Mouse (Mus musculus): ENCODE results near the gene Rab20. TPM values are rescaled to one million over a fixed set of nuclear protein-coding genes. Genes with fewer than 3 reads are reported as not detected.
"Not testable (repeated sequence)": the region's sequence is repeated elsewhere in the genome, so short reads cannot be mapped to it uniquely, and the experiment has no call there.

Gene Rab20
- polyA plus RNA-seq, 1 experiment from 2014 or later = 13.2 TPM

GRCm38 (mm10) chr8:11478807-11479527 lies 457 bp upstream of the Rab20 start:
- ATAC-seq (ENCODE audit: borderline replicate concordance, extremely low read depth, low FRiP score, low TSS enrichment) = no peak
- peak overlapping the region; percentile 31 for H3K27ac ChIP-seq
- 5% methylated on average over 23 of the region's 23 CpGs for WGBS
- no peaks in the 10 kb centered on the region for H3K9me3 ChIP-seq
- peak overlapping the region; percentile 99 for H3K4me2 ChIP-seq
- H3K36me3 ChIP-seq = no peaks in the 10 kb centered on the region
- H3K9ac ChIP-seq = no peak overlapping the region
- peak overlapping the region; percentile 70 for H3K4me3 ChIP-seq
- H3K4me1 ChIP-seq = peaks cover 33% of the 10 kb centered on the region
- H3K27me3 ChIP-seq = peaks cover 59% of the 10 kb centered on the region

- Histone ChIP-seq H3K4me3 (peak overlapping the region; percentile 70), H3K4me1 (peaks cover 45% of the 10 kb centered on the region), H3K9ac (peak overlapping the region; percentile 34), H3K9me3 (no peaks in the 10 kb centered on the region), H3K4me2 (peak overlapping the region; percentile 99), H3K27ac (peak overlapping the region; percentile 91), H3K27me3 (peaks cover 55% of the 10 kb centered on the region), H3K36me3 (no peaks in the 10 kb centered on the region)
- WGBS = 4% methylated on average over 9 of the region's 9 CpGs
- no peak for ATAC-seq (ENCODE audit: borderline replicate concordance, extremely low read depth, low FRiP score, low TSS enrichment)
These were observed 1.3 kb downstream of the Rab20 start for GRCm38 (mm10) chr8:11477178-11477553.

- Histone ChIP-seq H3K27me3 (peaks cover 49% of the 10 kb centered on the region), H3K9me3 (no peaks in the 10 kb centered on the region), H3K27ac (peak overlapping the region; percentile 91), H3K4me1 (peaks cover 45% of the 10 kb centered on the region), H3K4me2 (peak overlapping the region; percentile 99), H3K9ac (peak overlapping the region; percentile 34), H3K4me3 (peak overlapping the region; percentile 70), H3K36me3 (no peaks in the 10 kb centered on the region)
- WGBS = 6% methylated on average over 24 of the region's 24 CpGs
- ATAC-seq (ENCODE audit: borderline replicate concordance, extremely low read depth, low FRiP score, low TSS enrichment) = peak; percentile 66
These were observed 2.0 kb downstream of the Rab20 start for GRCm38 (mm10) chr8:11476338-11477177.

GRCm38 (mm10) chr8:11475876-11476275 lies 2.6 kb downstream of the Rab20 start:
- Histone ChIP-seq H3K4me1 (peaks cover 45% of the 10 kb centered on the region), H3K4me2 (peak overlapping the region; percentile 99), H3K9me3 (no peaks in the 10 kb centered on the region), H3K27me3 (peaks cover 45% of the 10 kb centered on the region), H3K36me3 (no peaks in the 10 kb centered on the region), H3K4me3 (peak overlapping the region; percentile 70; the same call in 1 of the 2 replicates), H3K9ac (no peak overlapping the region), H3K27ac (peak overlapping the region; percentile 91)
- no peak for ATAC-seq (ENCODE audit: borderline replicate concordance, extremely low read depth, low FRiP score, low TSS enrichment)
- 16% methylated on average over 2 of the region's 2 CpGs for WGBS

- H3K9me3 ChIP-seq = no peaks in the 10 kb centered on the region
- peak overlapping the region; percentile 91 for H3K27ac ChIP-seq
- WGBS = 16% methylated on average over 9 of the region's 10 CpGs
- H3K4me3 ChIP-seq = no peak overlapping the region
- no peak overlapping the region for H3K9ac ChIP-seq
- ATAC-seq (ENCODE audit: borderline replicate concordance, extremely low read depth, low FRiP score, low TSS enrichment) = no peak
- H3K36me3 ChIP-seq = no peaks in the 10 kb centered on the region
- H3K27me3 ChIP-seq = peaks cover 41% of the 10 kb centered on the region
- H3K4me1 ChIP-seq = peaks cover 45% of the 10 kb centered on the region
- H3K4me2 ChIP-seq = peak overlapping the region; percentile 26; the same call in 1 of the 2 replicates
These were observed 3.1 kb downstream of the Rab20 start for GRCm38 (mm10) chr8:11475397-11475796.

- H3K4me2 ChIP-seq = no peak overlapping the region
- H3K9me3 ChIP-seq = no peaks in the 10 kb centered on the region
- H3K9ac ChIP-seq = no peak overlapping the region
- WGBS = 21% methylated on average over 4 of the region's 4 CpGs
- H3K27me3 ChIP-seq = peaks cover 21% of the 10 kb centered on the region
- no peak overlapping the region for H3K4me3 ChIP-seq
- peaks cover 35% of the 10 kb centered on the region for H3K4me1 ChIP-seq
- H3K27ac ChIP-seq = peak overlapping the region; percentile 56
- ATAC-seq (ENCODE audit: borderline replicate concordance, extremely low read depth, low FRiP score, low TSS enrichment) = peak; percentile 17; the same call in 1 of the 2 replicates
- H3K36me3 ChIP-seq = no peaks in the 10 kb centered on the region
These were observed 5.4 kb downstream of the Rab20 start for GRCm38 (mm10) chr8:11473072-11473471.

GRCm38 (mm10) chr8:11471309-11471708 lies 7.2 kb downstream of the Rab20 start:
- ATAC-seq (ENCODE audit: borderline replicate concordance, extremely low read depth, low FRiP score, low TSS enrichment) = no peak
- Histone ChIP-seq H3K4me1 (peaks cover 24% of the 10 kb centered on the region), H3K4me2 (no peak overlapping the region)

GRCm38 (mm10) chr8:11470694-11471093 lies 7.8 kb downstream of the Rab20 start:
- peaks cover 20% of the 10 kb centered on the region for H3K4me1 ChIP-seq
- no peak overlapping the region for H3K27ac ChIP-seq
- H3K36me3 ChIP-seq = no peaks in the 10 kb centered on the region
- H3K4me3 ChIP-seq = no peak overlapping the region
- H3K9ac ChIP-seq = no peak overlapping the region
- H3K9me3 ChIP-seq = no peaks in the 10 kb centered on the region
- no peak overlapping the region for H3K4me2 ChIP-seq
- peaks cover 11% of the 10 kb centered on the region; the same call in 1 of the 2 replicates for H3K27me3 ChIP-seq
- WGBS = 67% methylated on average over 7 of the region's 7 CpGs
- no peak for ATAC-seq (ENCODE audit: borderline replicate concordance, extremely low read depth, low FRiP score, low TSS enrichment)

More at GRCm38 (mm10) chr8:11471309-11471708, 7.2 kb downstream of the Rab20 start:
- no peaks in the 10 kb centered on the region for H3K9me3 ChIP-seq
- WGBS = 53% methylated on average over 8 of the region's 8 CpGs
- H3K9ac ChIP-seq = no peak overlapping the region
- H3K4me3 ChIP-seq = no peak overlapping the region
- no peak overlapping the region for H3K27ac ChIP-seq
- no peaks in the 10 kb centered on the region for H3K36me3 ChIP-seq
- H3K27me3 ChIP-seq = peaks cover 17% of the 10 kb centered on the region; the same call in 1 of the 2 replicates

- Histone ChIP-seq H3K27ac (no peak overlapping the region), H3K9ac (no peak overlapping the region), H3K36me3 (no peaks in the 10 kb centered on the region), H3K4me3 (no peak overlapping the region), H3K9me3 (no peaks in the 10 kb centered on the region), H3K27me3 (peaks cover 1% of the 10 kb centered on the region; the same call in 1 of the 2 replicates), H3K4me1 (peaks cover 14% of the 10 kb centered on the region), H3K4me2 (no peak overlapping the region)
- 9% methylated on average over 3 of the region's 3 CpGs for WGBS
- no peak for ATAC-seq (ENCODE audit: borderline replicate concordance, extremely low read depth, low FRiP score, low TSS enrichment)
These were observed 9.4 kb downstream of the Rab20 start for GRCm38 (mm10) chr8:11469095-11469494.

GRCm38 (mm10) chr8:11466528-11466927 lies 12.0 kb downstream of the Rab20 start:
- H3K4me1 ChIP-seq; H3K4me3 ChIP-seq; H3K27ac ChIP-seq; H3K9me3 ChIP-seq; ATAC-seq (ENCODE audit: borderline replicate concordance, extremely low read depth, low FRiP score, low TSS enrichment); H3K9ac ChIP-seq; H3K36me3 ChIP-seq; H3K27me3 ChIP-seq; H3K4me2 ChIP-seq: not testable (repeated sequence)
- 86% methylated on average over 5 of the region's 5 CpGs for WGBS

GRCm38 (mm10) chr8:11465619-11466018 lies 12.9 kb downstream of the Rab20 start:
- Histone ChIP-seq H3K27me3 (no peaks in the 10 kb centered on the region), H3K9me3 (no peaks in the 10 kb centered on the region), H3K9ac (no peak overlapping the region), H3K27ac (no peak overlapping the region), H3K4me2 (no peak overlapping the region), H3K4me3 (no peak overlapping the region), H3K4me1 (peaks cover 14% of the 10 kb centered on the region), H3K36me3 (no peaks in the 10 kb centered on the region)
- 82% methylated on average over 4 of the region's 4 CpGs for WGBS
- no peak for ATAC-seq (ENCODE audit: borderline replicate concordance, extremely low read depth, low FRiP score, low TSS enrichment)

- no peak overlapping the region for H3K27ac ChIP-seq
- 64% methylated on average over 3 of the region's 3 CpGs for WGBS
These were observed 13.9 kb downstream of the Rab20 start for GRCm38 (mm10) chr8:11464707-11464964.

More at GRCm38 (mm10) chr8:11464707-11464964, 13.9 kb downstream of the Rab20 start:
- no peak overlapping the region for H3K4me3 ChIP-seq
- ATAC-seq (ENCODE audit: borderline replicate concordance, extremely low read depth, low FRiP score, low TSS enrichment) = no peak
- H3K9me3 ChIP-seq = no peaks in the 10 kb centered on the region
- no peaks in the 10 kb centered on the region for H3K27me3 ChIP-seq
- no peak overlapping the region for H3K4me2 ChIP-seq
- H3K4me1 ChIP-seq = peaks cover 14% of the 10 kb centered on the region
- H3K36me3 ChIP-seq = no peaks in the 10 kb centered on the region
- no peak overlapping the region for H3K9ac ChIP-seq

Data from lung, embryonic 15.5 days (tissue).